Mouse (Mus musculus): ENCODE measurements at regions not wholly inside any gene's neighbourhood (a gene's known extent, or its start where the extent isn't known, plus 50 kb on each side); places are given as distances from the start of the nearest gene placed in this dataset.

GRCm38 (mm10) chr13:81038736-81039135 lies 155.6 kb downstream of the Arrdc3 start:
- no peak for TF ChIP-seq POLR2A (IDR thresholded peaks at IDR 0.05; ENCODE audit: insufficient read length, low read depth)
- TF ChIP-seq MYOD1 (IDR thresholded peaks at IDR 0.05; ENCODE audit: control insufficient read depth in 1 of 3, insufficient read length in 2 of 3, low read depth in 2 of 3): no peak
- no peak for TF ChIP-seq MAX (IDR thresholded peaks at IDR 0.05; ENCODE audit: low read depth)
- TF ChIP-seq CEBPB (IDR thresholded peaks at IDR 0.05; ENCODE audit: insufficient read depth, poor library complexity, severe bottlenecking): no peak
